Mouse (Mus musculus): ENCODE data around the gene Zbtb9.
A peak's percentile ranks its signal among the peaks of the same experiment; 100 is the strongest.

The Zbtb9 gene

GRCm38 (mm10) chr17:26947231-26948100 is 25.5 kb upstream of the Zbtb9 start:
- DNase-seq (ENCODE audit: low spot score in 2 of 2) = peak in 1 of 2 experiments; percentile 50

DNA sequence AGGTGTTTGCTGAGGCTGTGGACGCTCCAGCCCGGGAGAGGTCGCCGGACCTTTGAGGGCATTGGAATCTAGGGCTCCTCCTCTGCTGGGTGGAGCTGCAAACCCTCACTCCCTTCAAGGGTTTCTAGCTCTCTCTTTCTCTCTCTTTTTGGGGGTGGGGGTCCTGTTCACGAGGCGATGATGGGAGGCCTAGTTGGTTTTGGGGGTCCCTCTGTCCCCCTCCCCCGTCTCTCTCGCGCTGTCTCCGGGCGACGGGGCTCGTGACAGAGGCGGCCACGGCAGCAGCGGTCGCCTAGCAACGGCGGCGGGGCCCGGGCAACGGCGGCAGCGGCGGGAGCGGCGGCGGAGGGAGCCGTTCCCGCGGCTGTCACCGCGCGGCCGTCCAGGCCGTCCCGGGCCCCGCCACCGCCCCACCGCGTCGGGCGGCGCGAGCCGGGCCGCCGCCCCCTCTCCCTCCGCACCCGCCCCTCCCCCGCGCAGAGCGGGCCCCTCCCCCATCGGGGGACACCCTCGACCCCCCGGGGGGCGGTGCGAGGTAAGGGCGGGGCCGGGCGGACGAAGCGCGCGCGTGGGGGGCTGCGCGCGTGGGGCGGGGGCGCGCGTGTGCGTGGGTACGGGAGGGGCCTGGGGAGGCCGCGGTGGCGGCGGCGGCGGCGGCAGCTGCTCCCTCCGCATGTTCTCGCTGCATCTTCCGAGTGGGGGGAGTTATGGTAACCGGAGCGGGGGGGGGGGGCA is 24.5 kb upstream of the Zbtb9 start:
- DNase-seq (ENCODE audit: low spot score in 2 of 2) = peak; percentile 55 to 68

DNA sequence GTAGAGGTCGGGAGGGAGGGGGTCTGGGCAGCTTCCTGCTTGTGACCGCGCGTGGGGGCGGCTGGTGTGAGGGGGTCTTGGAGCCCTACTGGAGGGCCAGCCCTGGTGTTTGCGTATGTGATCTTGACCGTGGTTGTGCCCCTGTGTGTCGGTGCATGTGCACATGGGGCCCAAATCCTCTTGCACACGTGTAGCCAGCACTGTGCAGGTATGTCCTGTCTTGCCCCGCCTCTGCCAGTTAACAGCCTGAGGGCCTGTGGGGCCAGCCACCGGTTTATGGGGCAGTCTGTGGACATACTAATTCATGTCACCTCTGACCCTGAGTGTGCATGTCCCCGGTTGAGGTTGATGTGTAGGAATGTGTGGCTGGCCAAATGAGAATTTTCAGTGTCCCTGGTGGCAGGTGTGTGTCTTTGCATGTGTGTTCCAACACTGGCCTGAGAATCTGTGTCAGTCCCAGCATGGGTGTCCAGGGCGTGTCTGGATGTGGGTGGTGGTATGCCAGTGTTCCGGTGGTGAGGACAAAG is 23.9 kb upstream of the Zbtb9 start:
- peak in 1 of 2 experiments; percentile 62 for DNase-seq (ENCODE audit: low spot score in 2 of 2)

GRCm38 (mm10) chr17:26949866-26950265 is 23.1 kb upstream of the Zbtb9 start:
- peak; percentile 49 to 56 for DNase-seq (ENCODE audit: low spot score in 2 of 2)

GRCm38 (mm10) chr17:26950560-26951288 is 22.2 kb upstream of the Zbtb9 start:
- DNase-seq (ENCODE audit: low spot score in 2 of 2) = no peak

DNA sequence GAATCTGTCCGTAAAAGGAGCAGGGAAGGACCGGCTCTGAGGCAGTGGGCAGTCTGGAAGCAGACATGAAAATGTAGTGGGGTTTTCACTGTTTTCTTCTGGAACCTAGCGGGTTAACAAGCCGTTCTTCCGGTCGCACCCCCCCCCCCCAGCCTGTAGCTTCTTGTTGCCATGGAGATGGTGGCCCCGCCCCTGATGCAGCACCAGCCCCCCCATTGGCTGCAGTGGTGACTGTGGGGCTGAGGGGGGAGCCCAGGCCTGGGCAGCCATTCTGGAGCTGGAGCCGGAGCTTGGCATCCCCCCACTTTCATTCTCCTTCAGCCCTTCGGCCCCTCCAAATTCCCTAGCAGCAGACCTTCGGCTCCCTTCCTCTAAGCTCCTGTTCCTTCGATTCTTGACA is 21.6 kb upstream of the Zbtb9 start:
- peak; percentile 82 to 83 for DNase-seq (ENCODE audit: low spot score in 2 of 2)

DNA sequence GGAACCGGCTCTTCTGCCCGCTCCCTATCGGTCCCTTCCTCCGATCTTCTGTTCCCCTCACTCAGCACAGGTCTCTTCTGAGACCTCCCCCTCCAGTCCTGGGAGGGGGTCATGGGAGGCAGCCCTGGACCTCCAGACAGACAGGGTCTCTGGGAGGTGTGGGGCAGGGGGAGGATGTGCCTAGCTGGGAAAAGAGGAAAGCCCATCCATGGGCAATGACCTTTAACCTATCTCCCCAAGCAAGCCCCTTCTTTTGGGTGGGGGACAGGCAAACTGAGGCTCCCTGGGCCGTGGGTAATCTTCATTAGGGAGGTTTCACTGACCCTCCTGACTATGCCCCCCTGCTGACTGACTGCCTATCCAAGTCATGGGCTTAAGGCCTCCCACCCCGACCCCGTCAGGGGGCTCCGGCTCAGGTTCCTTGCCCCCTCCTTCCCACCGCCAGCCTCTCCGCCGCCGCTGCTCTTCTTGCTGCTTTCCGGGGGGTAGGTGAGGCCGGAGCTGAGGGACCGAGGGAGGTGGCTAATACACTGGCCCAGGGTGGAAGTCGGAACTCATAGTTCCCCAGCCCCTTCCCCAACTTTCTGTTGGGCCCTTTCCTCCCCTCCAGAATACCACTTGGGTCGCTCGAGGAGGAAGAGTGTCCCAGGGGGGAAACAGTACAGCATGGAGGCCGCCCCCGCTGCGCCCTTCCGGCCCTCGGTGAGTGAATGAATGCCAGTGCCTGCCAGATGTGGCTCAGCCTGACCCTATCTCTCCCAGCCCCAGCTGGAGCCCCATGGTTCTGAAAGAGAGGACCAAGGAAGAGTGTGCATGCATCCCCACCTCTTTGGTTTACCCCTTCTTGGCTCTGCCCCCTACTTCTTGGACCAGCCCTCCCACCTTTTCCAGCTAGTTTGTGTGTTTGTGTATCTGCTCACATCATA is 20.8 kb upstream of the Zbtb9 start:
- DNase-seq (ENCODE audit: low spot score in 2 of 2) = no peak

DNA sequence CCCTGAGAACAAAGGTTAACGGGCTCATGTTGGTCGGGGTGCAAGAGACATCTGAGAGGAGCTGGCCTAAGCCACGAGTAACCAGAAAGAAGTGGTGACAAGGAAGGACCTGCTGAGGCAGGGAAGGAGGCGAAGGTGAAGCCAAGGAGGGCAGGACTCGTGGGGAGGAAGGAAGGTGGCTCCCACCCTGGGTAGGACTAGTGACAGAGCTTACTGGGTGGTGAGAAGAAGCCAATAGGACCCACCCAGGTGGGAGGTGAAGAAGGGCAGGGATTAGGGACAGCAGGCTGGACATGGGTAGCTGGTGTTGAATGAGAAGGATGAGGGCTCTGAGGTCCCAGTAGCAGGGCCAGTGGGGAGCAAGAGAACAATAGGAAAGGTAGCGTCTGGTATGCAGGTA is 19.8 kb upstream of the Zbtb9 start:
- DNase-seq (ENCODE audit: low spot score in 2 of 2) = no peak

- DNase-seq (ENCODE audit: low spot score in 2 of 2) = no peak
Observed at GRCm38 (mm10) chr17:26953726-26954125, 19.2 kb upstream of the Zbtb9 start.

DNA sequence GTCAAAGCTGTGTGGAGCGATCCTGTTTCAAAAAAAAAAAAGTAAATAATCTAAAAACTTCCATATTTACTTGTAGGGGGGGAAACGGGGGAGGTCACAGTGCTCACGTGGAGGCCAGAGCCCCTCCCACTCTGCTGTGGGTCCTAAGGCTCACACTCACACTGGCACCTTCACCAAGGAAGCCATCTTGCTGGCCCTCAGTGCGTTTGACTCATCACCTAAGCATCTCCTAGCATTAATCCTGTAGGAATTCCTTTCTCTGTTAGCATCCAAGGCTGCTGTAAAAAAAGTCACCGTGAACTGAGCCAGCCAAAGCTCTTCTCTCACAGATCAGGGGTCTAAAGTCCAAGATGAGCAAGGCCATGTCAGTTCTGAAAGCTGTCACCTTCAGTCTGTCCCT is 16.7 kb upstream of the Zbtb9 start:
- DNase-seq (ENCODE audit: low spot score in 2 of 2) = no peak

GRCm38 (mm10) chr17:26956895-26957294 is 16.1 kb upstream of the Zbtb9 start:
- no peak for DNase-seq (ENCODE audit: low spot score in 2 of 2)

GRCm38 (mm10) chr17:26957872-26958271 is 15.1 kb upstream of the Zbtb9 start:
- no peak for DNase-seq (ENCODE audit: low spot score in 2 of 2)

- DNase-seq (ENCODE audit: low spot score in 2 of 2) = peak; percentile 67 to 74
Observed at GRCm38 (mm10) chr17:26958880-26959279, 14.1 kb upstream of the Zbtb9 start.

GRCm38 (mm10) chr17:26959815-26960214 is 13.2 kb upstream of the Zbtb9 start:
- DNase-seq (ENCODE audit: low spot score in 2 of 2) = no peak

DNA sequence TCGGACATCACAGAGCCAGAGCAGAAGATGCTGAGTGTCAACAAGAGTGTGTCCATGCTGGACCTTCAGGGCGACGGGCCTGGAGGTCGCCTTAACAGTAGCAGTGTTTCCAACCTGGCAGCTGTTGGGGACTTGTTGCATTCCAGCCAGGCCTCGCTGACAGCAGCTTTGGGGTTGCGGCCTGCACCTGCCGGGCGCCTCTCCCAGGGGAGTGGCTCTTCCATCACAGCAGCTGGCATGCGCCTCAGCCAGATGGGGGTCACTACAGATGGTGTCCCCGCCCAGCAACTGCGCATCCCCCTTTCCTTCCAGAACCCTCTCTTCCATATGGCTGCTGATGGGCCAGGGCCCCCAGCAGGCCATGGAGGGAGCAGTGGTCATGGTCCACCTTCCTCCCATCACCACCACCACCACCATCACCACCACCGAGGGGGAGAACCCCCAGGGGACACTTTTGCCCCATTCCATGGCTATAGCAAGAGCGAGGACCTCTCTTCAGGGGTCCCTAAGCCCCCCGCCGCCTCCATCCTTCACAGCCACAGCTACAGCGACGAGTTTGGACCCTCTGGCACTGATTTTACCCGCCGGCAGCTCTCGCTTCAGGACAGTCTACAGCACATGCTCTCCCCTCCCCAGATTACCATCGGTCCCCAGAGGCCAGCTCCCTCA is 11.3 kb upstream of the Zbtb9 start:
- no peak for DNase-seq (ENCODE audit: low spot score in 2 of 2)

DNA sequence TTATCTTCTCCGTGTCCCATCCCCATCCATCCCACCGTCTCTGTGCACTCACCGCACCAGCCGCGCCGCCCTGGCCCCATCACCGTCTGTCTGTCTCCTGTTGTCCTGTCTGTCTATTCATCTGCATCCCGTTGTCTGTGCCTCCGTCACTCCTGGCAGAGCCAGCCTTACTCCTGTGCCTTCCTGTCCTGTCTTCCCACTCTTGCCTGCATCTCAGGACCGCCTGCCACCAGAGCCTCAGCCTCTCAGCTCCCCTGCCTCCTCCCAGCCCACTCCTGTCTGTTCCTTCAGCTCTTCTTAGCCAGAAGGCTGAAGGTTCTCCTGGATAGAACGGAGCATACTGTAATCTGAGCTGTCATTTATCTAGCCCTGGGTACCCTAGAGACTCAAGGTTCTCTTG is 6.0 kb upstream of the Zbtb9 start:
- DNase-seq (ENCODE audit: low spot score in 2 of 2) = no peak

DNA sequence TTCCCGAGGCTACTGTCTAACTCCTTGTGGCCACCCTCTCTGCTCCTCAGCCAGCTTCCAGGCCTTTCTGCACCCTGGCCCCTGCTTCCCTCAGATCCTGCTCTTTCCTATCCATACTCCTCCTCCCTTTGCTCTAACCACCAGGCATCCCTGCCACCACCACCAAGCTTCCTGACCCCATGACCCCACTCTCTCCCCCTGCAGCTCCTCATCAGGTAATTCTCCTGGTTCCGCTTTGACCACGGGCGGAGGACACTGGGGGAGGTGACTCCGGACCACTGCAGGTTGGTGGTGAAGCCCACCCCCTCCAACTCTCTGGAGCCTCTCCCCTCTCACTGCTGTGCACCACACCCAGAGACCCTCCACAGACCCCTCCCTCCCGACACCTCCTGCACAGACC is 5.5 kb upstream of the Zbtb9 start:
- DNase-seq (ENCODE audit: low spot score in 2 of 2) = no peak

GRCm38 (mm10) chr17:26968200-26968611 is 4.8 kb upstream of the Zbtb9 start:
- DNase-seq (ENCODE audit: low spot score in 2 of 2) = no peak

- DNase-seq (ENCODE audit: low spot score in 2 of 2) = no peak
Observed at GRCm38 (mm10) chr17:26969257-26969656, 3.7 kb upstream of the Zbtb9 start.

DNA sequence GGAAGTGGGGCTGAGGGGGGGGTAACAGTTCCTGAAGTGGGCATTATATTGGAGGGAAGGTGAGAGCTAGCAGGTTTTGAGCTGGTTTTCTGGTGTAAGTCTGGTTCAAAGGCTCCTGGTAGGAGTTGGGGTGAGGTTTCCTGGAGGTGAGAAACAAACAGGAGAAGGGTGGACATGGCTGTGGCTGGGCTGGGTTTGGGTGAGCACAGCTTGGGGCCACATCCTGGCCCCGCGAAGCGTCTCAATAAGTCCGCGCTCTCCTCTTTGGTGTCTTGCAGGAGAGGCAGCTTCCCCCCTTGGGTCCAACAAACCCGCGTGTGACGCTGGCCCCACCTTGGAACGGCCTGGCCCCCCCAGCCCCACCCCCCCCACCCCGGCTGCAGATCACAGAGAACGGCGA is 2.7 kb upstream of the Zbtb9 start:
- DNase-seq (ENCODE audit: low spot score in 2 of 2) = peak in 1 of 2 experiments; percentile 4
